Mouse (Mus musculus) heart, postnatal 14 days (tissue): ENCODE data around the gene Mlip. TPM values are rescaled to one million over a fixed set of nuclear protein-coding genes. Genes with fewer than 3 reads are reported as not detected.
"Not testable (repeated sequence)": the region's sequence is repeated elsewhere in the genome, so short reads cannot be mapped to it uniquely, and the experiment has no call there.

ENCODE experiments used
- DNase-seq, 2 experiments: peaks; one replicate each; pipeline ENCODE4 v3.0.0; 2021 to 2022
- intact Hi-C: fragments of 180-260 bp; cut with DNase I; formaldehyde crosslinking; loops from one replicate; pipeline ENCODE4 v1.15.1; 2025
- total RNA-seq, 2 experiments: library from RNA; stranded (reverse); gene quantifications; 2 replicates each; pipeline ENCODE4 v1.2.3; 2021

Mlip gene
- total RNA-seq, 2 experiments from 2014 or later = 133 to 137 TPM

- intact Hi-C loops = no loop called here
These were observed 98.3 kb downstream of the Mlip start for GRCm38 (mm10) chr9:77254514-77254913.

DNA sequence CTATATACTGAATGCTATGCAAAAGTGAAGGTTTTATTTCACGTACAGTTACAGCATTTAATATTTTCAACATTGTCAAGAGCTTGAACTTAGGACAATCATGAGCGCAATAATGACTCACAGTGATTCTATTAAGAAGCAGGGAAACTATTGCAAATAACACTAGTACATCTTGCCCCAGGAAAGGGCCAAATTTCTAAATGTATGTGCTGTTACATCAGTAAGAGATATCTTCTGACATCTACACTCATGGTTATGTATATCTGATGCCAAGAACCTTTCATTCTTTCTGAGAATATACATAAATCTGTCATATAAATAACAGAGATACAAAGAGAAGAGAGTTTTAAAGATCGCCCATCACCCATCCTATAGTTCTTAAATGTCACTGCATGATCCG lies 100.0 kb downstream of the Mlip start:
- no peak for DNase-seq
- intact Hi-C loops = no loop called here

More at GRCm38 (mm10) chr9:77254514-77254913, 98.3 kb downstream of the Mlip start:
- DNase-seq = no peak

GRCm38 (mm10) chr9:77252134-77252533 lies 100.6 kb downstream of the Mlip start:
- intact Hi-C loops = no loop called here
- no peak for DNase-seq

DNA sequence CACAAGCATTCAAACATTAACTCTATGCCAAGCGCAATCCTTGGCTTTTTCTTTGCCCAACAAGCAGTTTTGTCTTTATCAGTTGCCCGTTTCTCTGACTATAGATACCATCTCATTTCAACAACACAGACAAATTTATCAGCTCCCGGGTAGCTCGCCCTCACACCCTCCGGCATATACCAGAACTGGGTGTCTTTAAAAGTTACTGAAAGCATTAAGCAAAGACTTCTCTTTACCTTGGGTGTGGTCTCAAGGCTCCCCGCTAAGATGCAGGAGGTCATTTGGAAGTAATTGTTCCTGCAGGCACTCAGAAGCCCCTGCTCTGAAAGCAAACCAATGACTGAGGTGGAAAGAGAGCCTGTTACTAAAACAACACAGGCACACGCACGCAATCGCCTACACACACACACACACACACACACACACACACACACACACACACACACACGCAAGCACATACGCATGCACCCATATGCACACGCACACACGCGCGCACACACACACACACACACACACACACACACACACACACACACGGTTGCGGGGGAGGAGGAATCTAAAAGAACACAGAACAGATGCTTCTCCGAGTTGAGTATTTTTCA lies 101.2 kb downstream of the Mlip start:
- intact Hi-C loops = no loop called here
- no peak for DNase-seq

DNA sequence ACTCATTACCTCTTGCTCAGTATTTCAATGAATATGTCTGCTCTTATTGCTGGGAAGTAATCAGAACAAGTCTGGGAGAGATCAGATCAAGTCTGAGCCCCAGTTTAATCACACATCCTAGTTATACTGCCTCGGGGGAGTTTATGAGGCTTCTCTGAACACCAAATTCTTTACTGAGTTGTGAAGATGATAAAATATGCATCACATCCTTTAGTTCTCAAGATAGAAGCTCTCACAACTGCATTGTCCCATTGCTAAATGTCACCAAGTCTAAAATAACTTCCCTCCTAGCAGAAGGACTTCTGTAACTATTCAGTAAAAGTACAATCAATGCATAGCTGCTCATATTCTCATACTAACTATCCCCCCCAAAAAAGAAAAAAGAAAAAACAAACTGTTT lies 154.5 kb downstream of the Mlip start:
- intact Hi-C loops = no loop called here

GRCm38 (mm10) chr9:77179486-77179885 lies 173.3 kb downstream of the Mlip start:
- no peak for DNase-seq
- intact Hi-C loops = no loop called here

More for the DNA sequence above, 154.5 kb downstream of the Mlip start:
- DNase-seq = no peak

GRCm38 (mm10) chr9:77175870-77176269 lies 176.9 kb downstream of the Mlip start:
- intact Hi-C loops = no loop called here
- DNase-seq = no peak

DNA sequence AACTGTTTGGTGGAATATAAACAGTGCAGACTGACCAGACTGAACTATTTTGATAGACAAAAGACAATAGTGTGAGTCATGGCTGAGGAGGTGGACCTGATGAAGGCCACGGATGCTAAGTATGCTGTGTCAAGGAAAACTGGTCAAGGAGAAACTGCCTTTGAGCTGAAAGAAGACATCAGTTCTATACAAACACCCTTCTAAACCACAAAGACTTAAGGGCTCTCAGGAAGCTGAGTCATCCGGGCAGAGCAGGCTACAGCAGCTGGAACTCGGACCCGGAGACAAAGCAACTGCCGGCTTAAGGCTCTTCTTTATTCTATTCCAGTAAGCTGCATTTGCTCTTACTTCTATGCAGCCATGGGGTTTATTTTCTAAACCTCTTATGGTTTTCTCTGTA lies 180.7 kb downstream of the Mlip start:
- no peak for DNase-seq
- intact Hi-C loops = no loop called here

DNA sequence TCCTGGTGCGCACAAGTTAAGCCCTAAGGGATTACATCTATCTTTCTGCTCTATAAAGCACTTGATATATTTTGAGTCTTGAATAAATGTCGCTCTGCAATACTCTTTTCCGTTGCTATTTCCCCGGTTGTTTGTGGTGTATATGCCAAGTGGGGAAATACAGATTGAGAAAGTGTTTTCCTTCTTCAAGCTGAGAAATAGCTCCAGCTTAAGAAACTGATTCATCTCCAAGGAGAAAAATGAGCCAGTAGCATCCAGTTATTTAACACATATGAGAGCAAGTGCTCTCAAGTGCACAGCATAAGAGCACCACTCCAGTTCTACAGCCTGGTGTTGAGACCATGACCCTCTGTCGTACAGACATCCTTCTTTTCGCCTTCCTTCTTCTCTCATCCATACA lies 186.9 kb downstream of the Mlip start:
- intact Hi-C loops = no loop called here
- DNase-seq = no peak

DNA sequence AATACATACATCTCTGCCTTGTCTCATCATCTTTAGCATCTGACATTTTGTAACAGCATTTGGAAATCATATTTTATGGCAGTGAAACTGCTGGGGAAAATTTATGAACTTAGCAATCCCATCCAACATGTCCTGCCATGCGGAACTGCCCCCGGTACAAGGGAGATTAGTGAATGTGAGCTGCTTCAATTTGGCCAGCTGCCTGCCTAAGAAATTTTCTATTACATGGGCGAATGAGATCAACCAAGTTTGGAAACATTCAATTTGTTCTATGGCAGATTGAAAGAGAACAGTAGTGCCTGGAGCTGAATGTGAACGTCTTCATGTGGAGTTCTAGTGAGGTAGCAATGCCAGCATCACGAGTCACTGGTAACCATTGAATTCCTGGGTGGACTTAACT lies 191.0 kb downstream of the Mlip start:
- no peak for DNase-seq
- intact Hi-C loops = no loop called here

DNA sequence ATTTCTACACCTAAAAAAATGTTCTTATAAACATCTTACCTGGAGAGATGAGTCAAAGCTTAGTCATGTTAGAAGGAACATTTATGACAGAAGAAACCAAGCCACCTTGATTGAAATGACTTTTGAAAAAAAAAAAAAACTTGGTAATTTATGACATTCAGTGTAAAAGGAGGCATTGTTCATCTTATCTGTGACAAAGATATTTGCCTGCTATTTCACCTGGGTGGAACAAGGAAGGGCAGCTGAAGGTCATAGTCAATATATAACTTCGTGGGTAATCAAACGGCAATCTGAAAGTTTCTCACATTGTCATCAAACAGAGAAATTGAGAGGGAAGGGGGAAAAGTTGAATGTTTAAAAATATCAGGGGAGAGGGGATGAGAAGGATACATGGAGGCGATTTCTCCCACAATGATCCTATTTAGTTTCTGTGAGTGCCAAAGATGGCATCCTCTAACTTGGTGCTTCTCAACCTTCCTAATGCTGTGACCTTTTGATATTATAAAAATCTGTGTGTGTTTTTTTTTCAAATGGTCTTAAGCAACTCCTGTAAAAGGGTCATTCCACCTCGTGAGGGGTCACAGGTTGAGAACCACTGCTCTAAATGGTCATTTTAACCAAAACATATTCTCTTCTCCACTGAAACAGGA lies 192.4 kb downstream of the Mlip start:
- no peak for DNase-seq
- intact Hi-C loops = no loop called here

DNA sequence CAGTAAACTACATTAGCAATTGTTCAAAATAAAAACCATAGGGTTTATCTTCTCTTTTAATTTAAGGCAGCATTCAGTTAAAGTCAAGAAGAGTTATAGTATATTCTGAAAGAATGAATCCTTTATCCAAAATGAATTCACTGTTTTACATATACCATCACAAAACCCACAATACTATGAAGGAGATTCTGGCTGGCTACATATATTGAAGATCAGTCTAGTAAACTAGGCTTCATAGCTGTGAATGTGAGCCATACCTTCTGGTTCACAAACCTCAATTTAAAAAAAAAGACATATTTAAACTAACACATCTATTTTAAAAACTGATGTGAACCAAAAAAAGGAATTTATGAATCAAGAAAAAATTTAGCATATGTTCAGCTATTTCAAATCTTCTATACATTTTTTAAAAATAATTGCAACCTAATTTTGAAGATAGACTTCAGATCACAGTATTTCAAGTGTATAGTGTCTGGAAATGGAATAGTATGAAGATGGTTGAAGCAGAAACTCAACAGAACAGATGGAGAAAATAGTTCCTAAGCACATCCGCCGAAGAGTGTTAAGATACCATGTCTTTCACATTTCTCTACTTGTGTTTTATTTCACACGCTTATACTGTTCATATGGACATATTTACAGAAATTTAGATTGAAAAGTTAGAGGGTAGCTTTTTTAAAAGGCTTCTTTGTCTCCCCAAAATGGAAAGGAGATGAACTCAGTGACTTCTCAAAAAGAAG lies 204.1 kb downstream of the Mlip start:
- intact Hi-C loops = no loop called here
- no peak for DNase-seq

DNA sequence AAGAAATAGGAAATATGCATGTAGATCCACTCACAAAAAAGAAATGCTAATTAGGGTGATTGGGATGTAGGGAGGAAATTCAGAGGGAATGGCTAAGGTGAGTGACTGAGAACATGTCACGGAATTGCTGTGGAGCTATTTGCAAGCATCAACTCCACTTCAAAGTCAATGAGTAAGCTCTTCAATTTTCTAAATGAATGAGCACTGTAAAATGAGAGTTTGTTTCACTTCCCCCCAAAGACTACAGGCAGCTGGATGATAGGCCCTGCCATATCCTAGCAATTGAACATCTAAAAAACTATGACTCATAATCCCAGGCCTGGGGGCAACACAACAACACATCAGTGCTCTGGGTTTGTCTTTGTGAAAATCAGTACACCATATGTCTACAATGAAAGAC lies 233.0 kb downstream of the Mlip start:
- no peak for DNase-seq

DNA sequence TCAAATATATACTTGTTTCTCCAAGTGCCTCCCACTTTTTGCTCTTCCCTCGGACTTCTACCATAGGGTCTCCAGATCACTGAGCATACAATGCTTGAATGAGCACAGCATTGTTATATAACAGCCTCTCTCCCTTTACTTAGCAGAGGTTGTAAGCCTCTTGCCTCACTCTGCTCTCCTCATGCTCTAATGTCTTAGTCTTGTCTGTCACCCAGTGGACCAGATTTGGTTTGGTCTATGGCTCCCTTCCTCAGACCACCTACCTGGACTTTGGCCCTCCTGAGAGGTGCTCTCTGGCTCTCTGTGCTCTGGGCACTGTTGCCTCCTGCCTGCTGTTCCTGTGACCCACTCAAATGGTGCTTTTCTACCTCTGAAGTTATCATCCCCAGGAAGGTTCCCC lies 255.9 kb downstream of the Mlip start:
- DNase-seq = no peak
- intact Hi-C loops = no loop called here

More for the DNA sequence above, 233.0 kb downstream of the Mlip start:
- intact Hi-C loops = no loop called here

DNA sequence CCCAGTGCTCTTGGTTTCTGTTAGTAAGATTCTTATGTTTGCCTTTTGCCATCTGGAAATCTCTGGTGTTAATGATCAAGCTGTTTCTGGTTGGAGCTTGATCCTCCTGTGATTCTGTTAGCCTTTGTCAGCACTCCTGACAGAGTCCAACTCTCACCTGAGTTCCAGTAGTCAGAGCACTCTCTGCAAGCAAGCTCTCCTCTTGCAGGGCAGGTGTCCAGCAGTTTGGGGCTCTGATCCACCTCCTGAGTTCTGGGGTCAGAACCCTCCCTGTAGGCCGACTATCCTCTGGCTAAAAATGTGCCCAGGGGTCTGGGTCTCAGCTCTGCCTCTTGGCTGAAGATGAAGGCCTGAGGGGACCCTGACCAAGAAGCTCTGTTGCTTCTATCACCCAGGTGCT lies 269.5 kb downstream of the Mlip start:
- intact Hi-C loops, DNase-seq: not testable (repeated sequence)

DNA sequence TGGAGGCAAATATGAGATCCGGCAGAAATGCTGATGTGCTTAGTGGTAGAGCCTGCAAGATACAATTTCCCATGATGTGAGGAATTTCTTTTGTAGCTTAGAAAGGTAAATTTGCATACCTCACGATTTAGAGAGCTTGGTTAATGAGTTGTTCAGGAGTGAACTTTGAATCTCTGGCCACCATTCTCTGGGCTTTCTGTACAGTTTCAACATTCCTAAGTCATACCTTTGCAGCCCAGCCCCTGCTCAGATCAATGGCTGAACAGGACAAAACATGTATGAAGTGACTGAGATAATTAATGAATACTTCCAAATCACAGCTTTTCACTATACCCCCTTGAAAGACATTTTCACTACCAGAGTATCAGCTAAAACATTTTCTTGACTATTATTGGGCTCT lies 281.1 kb downstream of the Mlip start:
- intact Hi-C loops = no loop called here
- DNase-seq = no peak

- intact Hi-C loops = no loop called here
- DNase-seq = peak in 1 of 2 experiments; percentile 1
These were observed 296.2 kb downstream of the Mlip start for GRCm38 (mm10) chr9:77056611-77057010.

GRCm38 (mm10) chr9:77054426-77055193 lies 298.2 kb downstream of the Mlip start:
- intact Hi-C loops = no loop called here
- no peak for DNase-seq
